Mouse (Mus musculus) heart, postnatal 0 days (tissue): Measurements from ENCODE around the gene Cbx8.

Experiments
- CTCF ChIP-seq: IDR thresholded peaks from 2 replicates; pipeline ENCODE4 v1.5.1; 2016; ENCODE audit warnings: antibody characterized with exemption, control low read depth, low read depth
- EP300 ChIP-seq: IDR thresholded peaks from 2 replicates; pipeline ENCODE4 v1.6.1; 2016; ENCODE audit warnings: antibody characterized with exemption, low read depth

DNA sequence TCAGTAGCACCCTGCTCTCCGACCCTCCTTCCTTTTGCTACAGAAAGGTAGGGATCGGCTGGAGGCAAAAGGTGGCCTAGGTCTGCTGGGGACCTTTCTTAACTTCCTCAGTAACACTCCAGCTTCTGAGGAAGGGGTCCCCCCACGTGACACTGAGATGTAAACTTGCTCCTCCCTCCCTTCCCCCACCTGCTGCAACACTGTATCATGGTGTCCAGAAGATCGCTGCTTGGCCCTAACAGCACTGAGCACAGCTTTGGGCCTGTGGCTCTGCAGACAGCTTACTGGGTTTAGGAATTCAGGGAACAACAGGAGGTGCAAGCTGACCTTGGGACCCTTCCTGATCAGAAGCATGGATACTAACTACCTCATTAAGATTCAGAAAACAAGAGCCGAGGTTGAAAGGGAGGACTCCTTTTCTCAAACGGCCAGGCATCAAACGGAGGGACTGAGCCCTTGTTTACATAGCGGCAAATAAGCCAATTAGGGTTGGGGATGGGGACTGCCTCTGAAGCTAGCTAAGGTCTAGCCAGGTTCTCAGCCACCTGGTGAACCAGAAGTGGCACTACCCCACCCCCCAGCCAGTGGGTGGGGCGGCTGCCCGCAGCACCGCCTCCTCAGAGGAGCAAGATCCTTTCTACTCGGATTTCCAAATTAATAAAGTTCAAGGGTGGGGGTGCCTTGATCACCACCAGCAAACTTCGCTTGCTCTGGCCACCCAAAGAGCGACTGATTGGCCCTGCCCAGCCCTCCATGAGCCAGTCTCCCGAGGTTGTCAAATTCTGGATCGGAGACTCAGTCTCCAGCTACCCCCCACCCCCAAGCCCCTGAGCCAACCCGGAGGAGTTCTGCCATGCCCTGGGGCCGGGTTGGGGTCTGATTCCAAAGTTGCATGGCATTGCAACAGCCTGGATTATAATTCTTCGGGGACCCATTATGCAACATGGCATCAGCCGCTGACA is 42.1 kb upstream of the Cbx8 start:
- TF ChIP-seq CTCF (no peak), EP300 (no peak)
